Mouse (Mus musculus) forebrain, postnatal 0 days (tissue): ENCODE measurements around the gene Wnt7b. TPM values are rescaled to one million over a fixed set of nuclear protein-coding genes. Genes with fewer than 3 reads are reported as not detected.

ENCODE experiments used
- ATAC-seq: fragments of 200-750 bp; cut with Nextera tagmentation; 2 replicates; pipeline ENCODE4 v1.8.0; 2017; ENCODE audit warnings: mild to moderate bottlenecking, moderate library complexity
- DNase-seq: peaks from one replicate; pipeline ENCODE4 v3.0.0-alpha.2; 2015
- H3K27ac ChIP-seq: fragments of 300-500 bp; sonication (generic); 2 replicates; pipeline ENCODE4 v1.5.1; 2014; ENCODE audit warnings: low read depth, mild to moderate bottlenecking, antibody characterized with exemption, low read length, moderate library complexity, mixed read lengths
- H3K27me3 ChIP-seq: fragments of 300-500 bp; sonication (generic); 2 replicates; pipeline ENCODE4 v1.6.1; 2014; ENCODE audit warnings: mild to moderate bottlenecking, low read length, mixed read lengths; ENCODE audit not compliant: insufficient read depth
- H3K36me3 ChIP-seq: fragments of 300-500 bp; sonication (generic); 2 replicates; pipeline ENCODE4 v1.6.1; 2014; ENCODE audit warnings: mild to moderate bottlenecking, moderate library complexity; ENCODE audit not compliant: insufficient read depth
- H3K4me1 ChIP-seq: fragments of 300-500 bp; sonication (generic); 2 replicates; pipeline ENCODE4 v1.6.1; 2014; ENCODE audit warnings: antibody characterized with exemption; ENCODE audit not compliant: insufficient read depth
- H3K4me2 ChIP-seq: fragments of 300-500 bp; sonication (generic); 2 replicates; pipeline ENCODE4 v1.6.1; 2014; ENCODE audit warnings: low read depth, mild to moderate bottlenecking, moderate library complexity
- H3K4me3 ChIP-seq: fragments of 300-500 bp; sonication (generic); 2 replicates; pipeline ENCODE4 v1.5.1; 2014; ENCODE audit warnings: low read depth, low read length, mixed read lengths
- H3K9ac ChIP-seq: fragments of 300-500 bp; sonication (generic); 2 replicates; pipeline ENCODE4 v1.6.1; 2014; ENCODE audit warnings: mild to moderate bottlenecking
- H3K9me3 ChIP-seq: fragments of 300-500 bp; sonication (generic); 2 replicates; pipeline ENCODE4 v1.6.1; 2016; ENCODE audit warnings: low read length
- CTCF ChIP-seq: sonication (generic); IDR thresholded peaks from 2 replicates; pipeline ENCODE4 v1.5.1; 2016; ENCODE audit warnings: antibody characterized with exemption, control low read depth, low read depth
- WGBS: fragments of 180-500 bp; shearing (Covaris S2); extraction: QIAGEN DNeasy Blood & Tissue Kit; methylation state at CpG from one replicate; pipeline ENCODE4 v1.1.7; 2014; 5-methylcytosine and 5-hydroxymethylcytosine counted together
- polyA plus RNA-seq: library from polyadenylated mRNA; unstranded; fragments of >200 nt; fragmentation: Nextera tagmentation; extraction: Ambion mirVana; gene quantifications from 2 replicates; pipeline ENCODE4 v1.2.1, GENCODE M21; 2015
- total RNA-seq: library from RNA; depleted of rRNA; stranded (reverse); fragments of >200 nt; gene quantifications from 2 replicates; pipeline ENCODE4 v1.2.3, GENCODE M21; 2014

Gene Wnt7b
- total and polyA plus RNA-seq, 2 experiments from 2014 or later, result 54.0 to 59.3 TPM

DNA sequence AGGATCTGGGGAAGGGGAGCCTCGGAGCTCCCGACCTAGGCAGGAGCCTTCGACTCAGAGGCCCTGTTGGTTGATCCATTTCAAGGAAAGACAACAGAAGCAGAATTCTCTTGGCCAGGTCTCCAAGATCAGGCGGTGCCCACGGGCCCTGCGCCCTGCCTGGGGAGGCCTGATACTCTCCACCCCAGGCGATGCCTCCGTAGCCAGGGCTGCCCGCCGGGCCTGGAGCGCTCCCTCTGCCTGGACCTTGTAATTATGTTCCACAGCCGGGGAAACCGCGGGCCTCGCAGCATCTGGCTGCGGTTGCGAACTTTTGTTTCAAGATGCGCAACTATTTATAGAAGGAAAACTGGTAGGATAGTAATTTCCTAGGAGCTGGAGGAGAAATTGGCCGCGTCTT lies 6.2 kb downstream of the Wnt7b start:
- Histone ChIP-seq H3K27ac (peak overlapping the region; percentile 74), H3K27me3 (peaks cover 13% of the 10 kb centered on the region), H3K9ac (peak overlapping the region; percentile 51), H3K36me3 (no peaks in the 10 kb centered on the region), H3K4me2 (peak overlapping the region; percentile 98), H3K4me3 (peak overlapping the region; percentile 44), H3K4me1 (0 out of 2 replicates have a peak, but pooled peaks cover 5% of the 10 kb centered on the region), H3K9me3 (no peaks in the 10 kb centered on the region)
- no peak for TF ChIP-seq CTCF
- DNase-seq (no peak), ATAC-seq (peak; percentile 30; the same call in 1 of the 2 replicates)
- 4% methylated on average over 20 of the region's 20 CpGs for WGBS

- no peak overlapping the region for H3K27ac ChIP-seq
- no peak for TF ChIP-seq CTCF
- no peaks in the 10 kb centered on the region for H3K36me3 ChIP-seq
- H3K4me2 ChIP-seq, result peak overlapping the region; percentile 98; the same call in 1 of the 2 replicates
- no peaks in the 10 kb centered on the region for H3K9me3 ChIP-seq
- H3K4me3 ChIP-seq, result no peak overlapping the region
- H3K9ac ChIP-seq, result no peak overlapping the region
- 75% methylated on average over 8 of the region's 8 CpGs for WGBS
- DNase-seq (no peak), ATAC-seq (no peak)
- peaks cover 8% of the 10 kb centered on the region for H3K27me3 ChIP-seq
- 0 out of 2 replicates have a peak, but pooled peaks cover 7% of the 10 kb centered on the region for H3K4me1 ChIP-seq
Measured at GRCm38 (mm10) chr15:85574558-85574957, 7.7 kb downstream of the Wnt7b start.

GRCm38 (mm10) chr15:85574086-85574485 lies 8.2 kb downstream of the Wnt7b start:
- H3K36me3 ChIP-seq, result no peaks in the 10 kb centered on the region
- 0 out of 2 replicates have a peak, but pooled peaks cover 7% of the 10 kb centered on the region for H3K4me1 ChIP-seq
- 65% methylated on average over 5 of the region's 5 CpGs for WGBS
- no peak overlapping the region for H3K27ac ChIP-seq
- no peak for TF ChIP-seq CTCF
- H3K4me2 ChIP-seq, result no peak overlapping the region
- peaks cover 7% of the 10 kb centered on the region for H3K27me3 ChIP-seq
- H3K9ac ChIP-seq, result no peak overlapping the region
- DNase-seq (no peak), ATAC-seq (no peak)
- no peaks in the 10 kb centered on the region for H3K9me3 ChIP-seq
- no peak overlapping the region for H3K4me3 ChIP-seq

GRCm38 (mm10) chr15:85572619-85573254 lies 9.5 kb downstream of the Wnt7b start:
- Histone ChIP-seq H3K27ac (no peak overlapping the region), H3K4me1 (0 out of 2 replicates have a peak, but pooled peaks cover 7% of the 10 kb centered on the region), H3K4me2 (no peak overlapping the region), H3K9me3 (no peaks in the 10 kb centered on the region), H3K4me3 (no peak overlapping the region), H3K9ac (no peak overlapping the region), H3K27me3 (no peaks in the 10 kb centered on the region), H3K36me3 (no peaks in the 10 kb centered on the region)
- no peak for DNase-seq
- TF ChIP-seq CTCF, result no peak
- peak; percentile 36 for ATAC-seq
- WGBS, result 19% methylated on average over 8 of the region's 8 CpGs

DNA sequence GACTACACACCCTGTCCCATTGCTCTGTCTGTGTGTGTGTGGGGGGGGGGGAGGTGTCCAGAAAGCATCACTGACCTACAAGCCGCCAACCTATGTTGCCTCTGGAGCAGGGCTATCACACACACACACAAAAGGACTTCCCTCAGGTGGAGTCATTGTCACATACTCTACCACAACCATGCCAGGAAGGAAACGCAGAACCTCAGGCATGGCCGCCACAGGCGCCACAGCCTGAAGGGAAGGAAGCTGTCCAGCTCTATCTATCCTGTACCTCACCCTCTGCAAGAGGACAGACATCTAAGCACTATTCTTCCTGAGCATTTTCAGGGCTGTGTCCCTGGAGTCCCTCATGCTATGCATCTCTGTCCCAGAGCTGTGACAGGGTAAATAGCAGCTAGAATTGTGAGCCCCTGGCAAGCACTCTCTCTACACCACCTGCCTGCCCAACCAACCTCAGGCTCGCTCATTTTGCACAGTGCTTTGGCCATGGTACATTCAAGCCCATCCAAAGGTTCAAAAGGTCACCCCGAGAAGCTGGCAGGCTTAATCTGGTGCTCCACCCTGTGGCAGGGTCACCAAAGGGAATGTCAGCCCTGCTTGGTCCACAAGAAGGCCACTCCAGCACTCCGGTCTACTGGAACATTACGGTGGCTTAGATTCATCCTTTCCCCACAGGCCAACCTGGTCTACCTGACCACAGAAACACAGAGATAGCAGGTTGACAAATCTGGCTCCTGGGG lies 12.1 kb downstream of the Wnt7b start:
- Histone ChIP-seq H3K4me3 (no peak overlapping the region), H3K9me3 (no peaks in the 10 kb centered on the region), H3K4me2 (no peak overlapping the region), H3K36me3 (no peaks in the 10 kb centered on the region), H3K27me3 (no peaks in the 10 kb centered on the region), H3K9ac (no peak overlapping the region), H3K27ac (peak overlapping the region; percentile 35; the same call in 1 of the 2 replicates), H3K4me1 (0 out of 2 replicates have a peak, but pooled peaks cover 2% of the 10 kb centered on the region)
- DNase-seq (no peak), ATAC-seq (no peak)
- WGBS, result 69% methylated on average over 8 of the region's 8 CpGs
- no peak for TF ChIP-seq CTCF

DNA sequence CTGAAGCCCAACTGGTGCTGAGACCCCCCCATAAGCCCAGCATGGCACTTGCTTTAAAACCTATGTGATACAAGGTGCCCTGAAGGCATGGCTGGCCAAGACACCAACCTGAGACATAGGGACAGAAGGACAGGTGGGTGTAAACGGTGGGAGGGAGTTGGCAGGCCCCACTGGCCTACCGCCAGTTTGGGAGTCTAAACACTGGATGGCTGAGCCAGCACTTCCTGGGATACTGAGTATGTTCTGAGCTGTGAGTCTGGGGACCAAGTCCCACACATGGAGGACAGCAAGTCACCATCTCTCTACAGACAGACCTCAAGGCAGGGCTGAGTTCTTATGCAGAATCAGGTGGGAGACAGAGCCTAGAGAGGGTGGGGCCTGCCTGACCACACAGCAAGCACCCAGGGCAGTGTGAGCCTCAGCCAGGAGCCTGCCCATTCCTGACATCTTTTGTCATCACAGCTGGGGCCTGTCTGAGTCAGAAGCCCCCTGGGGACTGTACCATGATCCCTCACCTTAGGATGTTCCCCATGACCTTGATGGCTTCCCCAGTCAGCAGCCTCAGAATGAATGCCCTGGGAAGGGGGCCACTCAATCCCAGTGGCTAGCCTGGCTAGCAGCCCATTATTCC lies 13.0 kb downstream of the Wnt7b start:
- 0 out of 2 replicates have a peak, but pooled peaks cover 2% of the 10 kb centered on the region for H3K4me1 ChIP-seq
- no peaks in the 10 kb centered on the region for H3K36me3 ChIP-seq
- H3K4me3 ChIP-seq, result no peak overlapping the region
- H3K27ac ChIP-seq, result no peak overlapping the region
- DNase-seq (peak; percentile 64), ATAC-seq (0 out of 2 replicates have a peak, but pooled peaks have one; percentile 13)
- no peak overlapping the region for H3K9ac ChIP-seq
- no peak for TF ChIP-seq CTCF
- H3K9me3 ChIP-seq, result no peaks in the 10 kb centered on the region
- H3K27me3 ChIP-seq, result no peaks in the 10 kb centered on the region
- no peak overlapping the region for H3K4me2 ChIP-seq
- 14% methylated on average over 2 of the region's 2 CpGs for WGBS
